Mouse (Mus musculus): ENCODE measurements around the gene Primpol. TPM values are rescaled to one million over a fixed set of nuclear protein-coding genes. Genes with fewer than 3 reads are reported as not detected.

Primpol gene
- total and polyA plus RNA-seq, 3 experiments: 7.1 to 11.6 TPM; not detected in 1

DNA sequence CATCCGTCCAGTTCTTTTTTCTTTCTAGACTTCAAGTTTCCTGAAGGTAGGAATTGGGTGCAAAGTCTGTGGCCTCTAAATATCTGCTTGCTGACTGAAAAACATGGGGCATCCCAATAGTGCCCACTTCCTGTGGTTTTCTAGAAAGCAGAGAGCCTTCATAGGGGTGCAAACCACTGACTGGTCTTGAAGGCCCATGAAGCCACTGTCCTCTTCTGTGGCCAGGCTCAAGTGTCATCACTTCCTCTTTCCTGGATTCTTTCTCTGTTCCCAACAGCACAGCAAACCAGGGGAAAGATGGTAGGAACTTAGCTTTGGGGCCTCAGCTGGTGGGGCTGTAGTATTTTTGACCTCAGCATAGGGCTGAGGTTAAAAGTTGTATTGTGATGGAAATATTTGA lies 11.6 kb upstream of the Primpol start:
- H3K9ac ChIP-seq (ENCODE audit: control insufficient read depth, low read depth, low read length, poor library complexity, severe bottlenecking): no peak overlapping the region

DNA sequence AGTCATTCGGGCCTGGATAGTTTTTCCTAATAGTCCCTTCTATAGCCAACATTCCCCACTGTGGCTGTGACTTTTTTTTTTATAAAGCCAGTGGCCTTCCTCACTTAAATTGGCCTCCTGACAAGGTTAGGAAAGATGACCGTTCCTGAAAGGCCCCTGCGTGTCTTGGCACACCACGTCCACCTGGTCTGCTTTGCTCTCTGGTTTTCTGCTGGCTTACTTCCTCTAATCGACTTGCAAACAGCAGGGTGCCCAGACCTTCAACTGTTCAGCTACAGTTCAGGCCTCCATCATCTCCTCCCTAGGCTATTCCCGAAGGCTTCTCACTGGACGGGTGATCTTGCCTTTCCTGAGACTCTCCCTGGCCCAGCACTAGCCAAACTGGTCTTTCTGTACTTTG lies 10.9 kb upstream of the Primpol start:
- TF ChIP-seq POLR2AphosphoS2 (IDR thresholded peaks at IDR 0.05; ENCODE audit: low read length) (no peak), ETS1 (IDR thresholded peaks at IDR 0.05; ENCODE audit: low read depth, low read length) (no peak), USF1 (IDR thresholded peaks at IDR 0.05; ENCODE audit: low read depth, low read length) (no peak), HCFC1 (IDR thresholded peaks at IDR 0.05; ENCODE audit: low read depth, low read length) (no peak), RAD21 (IDR thresholded peaks at IDR 0.05; ENCODE audit: low read depth, low read length) (no peak), ELF1 (IDR thresholded peaks at IDR 0.05; ENCODE audit: low read depth, low read length) (no peak), E2F4 (IDR thresholded peaks at IDR 0.05; ENCODE audit: borderline replicate concordance, low read depth, low read length) (no peak), POLR2A (IDR thresholded peaks at IDR 0.05; ENCODE audit: control insufficient read depth in 1 of 2, insufficient read depth in 1 of 2, low read depth in 1 of 2, low read length in 2 of 2, poor library complexity in 1 of 2) (no peak), MYC (IDR thresholded peaks at IDR 0.05; ENCODE audit: low read depth, low read length) (no peak), NRF1 (IDR thresholded peaks at IDR 0.05; ENCODE audit: insufficient read depth, low read depth, low read length, poor library complexity, severe bottlenecking) (no peak)
- H3K4me1 ChIP-seq (ENCODE audit: control insufficient read depth in 1 of 2, insufficient read depth in 2 of 2, low read length in 2 of 2): peaks cover 17 to 25% of the 10 kb centered on the region in 2 experiments; a peak in 3 of 4 replicates
- no peaks in the 10 kb centered on the region for H3K9me3 ChIP-seq (replicated peaks; ENCODE audit: insufficient read depth, low read length)
- H3K9ac ChIP-seq (ENCODE audit: control insufficient read depth, low read depth, low read length, poor library complexity, severe bottlenecking): no peak overlapping the region
- H3K36me3 ChIP-seq (ENCODE audit: control insufficient read depth in 1 of 2, insufficient read depth in 2 of 2, low read length in 2 of 2): peaks cover 18 to 36% of the 10 kb centered on the region in 2 experiments
- DNase-seq (ENCODE audit: low read depth, low spot score): no peak
- H3K27ac ChIP-seq (ENCODE audit: control insufficient read depth, low read depth, low read length): no peak overlapping the region
- H3K79me2 ChIP-seq (ENCODE audit: control insufficient read depth, insufficient read depth, low read length, poor library complexity): peaks cover 49% of the 10 kb centered on the region
- no peaks in the 10 kb centered on the region for H3K27me3 ChIP-seq (ENCODE audit: control insufficient read depth in 1 of 2, insufficient read depth in 2 of 2, low read length in 2 of 2)
- H3K4me3 ChIP-seq (ENCODE audit: control insufficient read depth in 1 of 2, insufficient read depth in 1 of 2, low read depth in 2 of 2, low read length in 2 of 2): no peak overlapping the region

More for the DNA sequence above, 11.6 kb upstream of the Primpol start:
- H3K4me3 ChIP-seq (ENCODE audit: control insufficient read depth in 1 of 2, insufficient read depth in 1 of 2, low read depth in 2 of 2, low read length in 2 of 2): no peak overlapping the region
- peaks cover 21 to 34% of the 10 kb centered on the region in 2 experiments for H3K36me3 ChIP-seq (ENCODE audit: control insufficient read depth in 1 of 2, insufficient read depth in 2 of 2, low read length in 2 of 2)
- DNase-seq (ENCODE audit: low read depth, low spot score): no peak
- no peak overlapping the region for H3K27ac ChIP-seq (ENCODE audit: control insufficient read depth, low read depth, low read length)
- no peaks in the 10 kb centered on the region for H3K9me3 ChIP-seq (replicated peaks; ENCODE audit: insufficient read depth, low read length)
- no peaks in the 10 kb centered on the region for H3K27me3 ChIP-seq (ENCODE audit: control insufficient read depth in 1 of 2, insufficient read depth in 2 of 2, low read length in 2 of 2)
- TF ChIP-seq BHLHE40 (IDR thresholded peaks at IDR 0.05; ENCODE audit: borderline replicate concordance, low read depth, low read length): no peak
- no peak for TF ChIP-seq ZNF384 (IDR thresholded peaks at IDR 0.05; ENCODE audit: low read depth, low read length)
- TF ChIP-seq HCFC1 (IDR thresholded peaks at IDR 0.05; ENCODE audit: low read depth, low read length): no peak
- TF ChIP-seq CHD2 (IDR thresholded peaks at IDR 0.05; ENCODE audit: low read length): no peak
- TF ChIP-seq JUND (IDR thresholded peaks at IDR 0.05; ENCODE audit: low read depth, low read length): no peak
- TF ChIP-seq POLR2AphosphoS5 (IDR thresholded peaks at IDR 0.05; ENCODE audit: borderline replicate concordance, low read depth, low read length): no peak
- TF ChIP-seq MYB (IDR thresholded peaks at IDR 0.05; ENCODE audit: low read depth, low read length): no peak
- TF ChIP-seq MAZ (IDR thresholded peaks at IDR 0.05; ENCODE audit: low read depth, low read length): no peak
- no peak for TF ChIP-seq CHD1 (IDR thresholded peaks at IDR 0.05; ENCODE audit: low read depth, low read length)
- TF ChIP-seq POLR2AphosphoS2 (IDR thresholded peaks at IDR 0.05; ENCODE audit: low read length): no peak
- no peak for TF ChIP-seq ZMIZ1 (IDR thresholded peaks at IDR 0.05; ENCODE audit: low read depth, low read length)
- no peak for TF ChIP-seq GABPA (IDR thresholded peaks at IDR 0.05; ENCODE audit: low read depth, low read length)
- no peak for TF ChIP-seq E2F4 (IDR thresholded peaks at IDR 0.05; ENCODE audit: borderline replicate concordance, low read depth, low read length)
- no peak for TF ChIP-seq ZKSCAN1 (IDR thresholded peaks at IDR 0.05; ENCODE audit: low read depth, low read length)
- no peak for TF ChIP-seq ZC3H11A (IDR thresholded peaks at IDR 0.05; ENCODE audit: low read depth, low read length)
- TF ChIP-seq ELF1 (IDR thresholded peaks at IDR 0.05; ENCODE audit: low read depth, low read length): no peak
- no peak for TF ChIP-seq TBP (IDR thresholded peaks at IDR 0.05; ENCODE audit: low read depth, low read length)
- no peak for TF ChIP-seq TCF12 (IDR thresholded peaks at IDR 0.05; ENCODE audit: low read depth, low read length)
- TF ChIP-seq SMC3 (IDR thresholded peaks at IDR 0.05; ENCODE audit: low read depth, low read length): no peak
- peaks cover 48% of the 10 kb centered on the region for H3K79me2 ChIP-seq (ENCODE audit: control insufficient read depth, insufficient read depth, low read length, poor library complexity)
- peaks cover 17 to 24% of the 10 kb centered on the region in 2 experiments; a peak in 3 of 4 replicates for H3K4me1 ChIP-seq (ENCODE audit: control insufficient read depth in 1 of 2, insufficient read depth in 2 of 2, low read length in 2 of 2)
